17 mouse cellular contexts compared by ENCODE assay signal in the genomic region with DNA sequence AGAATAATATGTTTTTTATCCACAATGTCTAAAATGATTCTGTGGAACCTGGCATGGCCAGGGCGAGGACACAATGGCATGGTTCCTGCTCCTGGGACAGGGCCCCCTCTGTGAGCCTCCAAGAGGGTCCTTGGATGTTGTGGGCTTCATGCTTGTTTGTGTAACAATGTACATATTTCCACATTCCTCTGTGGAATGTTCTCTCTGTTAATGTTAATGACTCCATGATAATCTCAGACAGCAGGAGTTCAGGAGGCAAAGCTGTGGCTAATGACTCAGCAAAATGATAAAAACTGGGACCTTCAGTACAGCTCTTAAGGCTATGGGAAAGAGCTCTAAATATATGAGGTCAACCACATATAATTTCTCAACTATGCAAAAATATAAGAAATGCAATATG.
"Had no signal": no experiment of that assay in that cellular context is flagged by ENCODE, and none has a peak within 500 bp of the region (broad histone marks: within the 10 kb centered on the region; RNA-seq: fewer than 3 reads in every experiment).

No protein-coding gene starts in this region.

- H3K9ac ChIP-seq: liver, postnatal 0 days; lung, embryonic 15.5 days; midbrain, embryonic 13.5 days; midbrain, embryonic 15.5 days; neural tube, embryonic 12.5 days; stomach, embryonic 15.5 days had no signal

- H3K27ac ChIP-seq: lung, embryonic 15.5 days; macrophage; midbrain, embryonic 13.5 days; midbrain, embryonic 15.5 days; neural tube, embryonic 12.5 days; stomach, embryonic 15.5 days; stomach, postnatal 0 days had no signal

- H3K36me3 ChIP-seq: lung, embryonic 15.5 days; midbrain, embryonic 13.5 days; midbrain, embryonic 15.5 days; neural tube, embryonic 12.5 days; stomach, embryonic 15.5 days had no signal

- H3K4me1 ChIP-seq: lung, embryonic 15.5 days; megakaryocyte, embryonic 14.5 days; midbrain, embryonic 13.5 days; midbrain, embryonic 15.5 days; neural tube, embryonic 12.5 days; stomach, embryonic 15.5 days had no signal

- DNase-seq: liver, postnatal 0 days; lung, adult 2 months; lung, postnatal 14 days; lung, postnatal 36 days; right cerebral cortex, postnatal 14 days; thymus, adult 2 months; thymus, postnatal 25 days; thymus, postnatal 4 days had no signal

- H3K4me3 ChIP-seq: lung, embryonic 15.5 days; megakaryocyte, embryonic 14.5 days; midbrain, embryonic 13.5 days; midbrain, embryonic 15.5 days; neural tube, embryonic 12.5 days; stomach, embryonic 15.5 days had no signal

- H3K27me3 ChIP-seq: lung, embryonic 15.5 days; megakaryocyte, embryonic 14.5 days; midbrain, embryonic 13.5 days; midbrain, embryonic 15.5 days; neural tube, embryonic 12.5 days; stomach, embryonic 15.5 days had no signal

- H3K9me3 ChIP-seq: megakaryocyte, embryonic 14.5 days; midbrain, embryonic 13.5 days; midbrain, embryonic 15.5 days; neural tube, embryonic 12.5 days; stomach, embryonic 15.5 days had no signal

- H3K4me2 ChIP-seq: lung, embryonic 15.5 days; midbrain, embryonic 11.5 days; midbrain, embryonic 13.5 days; midbrain, embryonic 15.5 days; neural tube, embryonic 12.5 days; stomach, embryonic 15.5 days had no signal
